Mouse (Mus musculus) layer of hippocampus, postnatal 10 days (tissue): Measurements from ENCODE around the gene Cd80. TPM values are rescaled to one million over a fixed set of nuclear protein-coding genes. Genes with fewer than 3 reads are reported as not detected.
"Not testable (repeated sequence)": the region's sequence is repeated elsewhere in the genome, so short reads cannot be mapped to it uniquely, and the experiment has no call there.

ENCODE experiments used
- DNase-seq, 2 experiments: peaks; one replicate each; pipeline ENCODE4 v3.0.0; 2021; ENCODE audit warnings: low spot score in 2 of 2
- total RNA-seq, 2 experiments: library from RNA; stranded (reverse); gene quantifications; 2 replicates each; pipeline ENCODE4 v1.2.3; 2021

The Cd80 gene
- total RNA-seq, 2 experiments from 2014 or later = 0.18 to 0.42 TPM

DNA sequence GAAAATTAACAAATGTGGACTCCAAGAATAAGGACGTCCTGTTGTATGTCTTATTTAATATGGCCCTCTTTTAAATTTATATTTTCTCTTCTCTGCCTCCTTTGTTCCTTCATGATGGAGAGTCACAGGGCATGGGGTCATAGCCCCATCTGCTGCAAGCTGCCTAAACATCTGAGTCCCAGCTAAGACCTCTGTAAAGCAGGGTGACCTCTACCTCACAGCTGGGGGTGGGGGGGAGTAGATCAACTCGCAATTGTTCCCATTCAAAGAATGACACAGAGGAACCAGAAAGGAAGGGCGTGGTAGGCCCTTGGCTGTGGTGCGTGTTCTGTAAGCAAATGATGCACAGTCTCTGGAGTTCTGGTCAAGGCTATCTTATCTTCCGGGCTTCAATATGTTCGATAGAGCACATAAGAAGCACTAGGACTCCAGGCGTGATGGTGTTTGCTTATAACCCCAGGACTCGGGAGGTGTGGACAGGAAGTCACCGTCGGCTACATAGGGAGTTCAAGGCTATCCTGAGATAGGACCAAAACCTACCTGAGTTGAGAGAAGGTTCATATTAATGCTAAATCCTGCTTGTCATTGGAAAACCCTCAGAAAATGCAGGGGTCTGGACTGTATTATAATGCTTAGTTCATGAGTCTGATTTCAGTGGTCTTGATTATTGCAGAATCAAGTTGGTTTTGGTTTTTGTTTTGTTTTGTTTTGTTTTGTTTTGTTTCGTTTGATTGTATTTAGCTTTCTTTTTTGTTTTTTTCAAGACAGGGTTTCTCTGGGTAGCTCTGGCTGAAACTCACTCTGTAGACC, 16.5 kb downstream of the Cd80 start:
- DNase-seq = no peak

GRCm38 (mm10) chr16:38472507-38472873, 17.1 kb downstream of the Cd80 start:
- DNase-seq = no peak

GRCm38 (mm10) chr16:38473661-38474060, 18.3 kb downstream of the Cd80 start:
- no peak for DNase-seq

GRCm38 (mm10) chr16:38474677-38475286, 19.4 kb downstream of the Cd80 start:
- no peak for DNase-seq

GRCm38 (mm10) chr16:38475681-38476311, 20.4 kb downstream of the Cd80 start:
- no peak for DNase-seq

DNA sequence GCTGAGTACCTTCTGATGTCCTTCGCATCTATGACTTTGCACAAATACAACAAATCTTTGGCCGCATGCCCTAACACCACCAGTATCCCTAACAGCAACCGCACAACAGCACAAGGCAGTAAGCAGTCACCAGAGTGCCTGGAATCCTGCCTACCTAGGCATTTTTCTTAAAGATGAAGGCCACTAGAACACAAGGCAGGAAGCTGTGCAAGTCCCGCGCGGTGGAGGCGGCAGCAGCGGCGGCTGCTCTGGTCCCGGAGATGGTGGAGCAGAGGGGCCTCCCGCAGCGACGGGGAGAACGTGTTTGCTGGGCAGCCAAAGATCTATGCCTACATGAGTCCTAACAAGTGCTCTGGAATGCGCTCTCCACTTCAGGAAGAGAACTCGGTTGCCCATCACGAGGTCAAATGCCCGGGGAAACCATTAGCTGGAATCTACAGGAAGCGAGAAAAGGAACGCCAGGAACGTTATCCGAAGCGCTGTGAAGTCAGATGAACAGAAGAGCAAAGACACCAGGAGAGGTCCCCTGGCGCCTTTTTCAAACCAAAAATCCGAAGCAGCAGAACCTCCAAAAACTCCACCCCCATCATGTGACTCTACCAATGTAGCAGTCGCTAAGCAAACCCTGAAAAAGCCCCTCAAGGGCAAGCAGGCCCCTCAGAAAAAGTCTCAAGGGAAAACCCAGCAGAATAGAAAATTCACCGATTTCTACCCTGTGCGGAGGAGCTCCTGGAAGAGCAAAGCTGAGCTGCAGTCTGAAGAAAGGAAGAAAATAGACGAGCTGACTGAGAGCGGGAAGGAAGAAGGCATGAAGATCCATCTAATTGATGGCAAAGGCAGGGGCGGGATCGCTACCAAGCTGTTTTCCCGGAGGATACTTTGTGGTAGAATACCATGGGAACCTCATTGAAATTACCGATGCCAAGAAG, 21.2 kb downstream of the Cd80 start:
- peak; percentile 30 for DNase-seq

GRCm38 (mm10) chr16:38477241-38477608, 21.9 kb downstream of the Cd80 start:
- not testable (repeated sequence) for DNase-seq

- no peak for DNase-seq
Observed at GRCm38 (mm10) chr16:38478296-38478695, 22.9 kb downstream of the Cd80 start.

DNA sequence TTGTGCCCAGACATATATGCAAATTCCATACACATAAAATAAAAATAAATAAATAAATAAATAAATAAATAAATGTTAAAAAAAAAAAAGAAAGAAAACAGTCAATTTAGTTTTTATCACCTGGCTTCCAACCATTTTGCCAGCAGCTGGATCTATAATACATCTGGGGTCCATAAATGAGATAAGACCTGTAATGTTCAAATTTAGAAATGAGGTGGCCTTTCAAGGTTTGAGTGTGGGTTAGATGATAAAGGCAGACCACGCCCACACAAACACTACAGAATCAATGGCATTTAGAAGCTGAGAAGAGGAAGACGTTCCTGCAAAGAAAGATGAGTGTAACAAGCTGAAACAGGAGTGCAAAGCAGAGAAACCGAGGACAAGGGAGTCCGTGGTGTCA, 26.0 kb downstream of the Cd80 start:
- DNase-seq = no peak

- DNase-seq = peak in 1 of 2 experiments; percentile 32
Observed at GRCm38 (mm10) chr16:38482780-38483562, 27.6 kb downstream of the Cd80 start.

- no peak for DNase-seq
Observed at GRCm38 (mm10) chr16:38483582-38484309, 28.4 kb downstream of the Cd80 start.

- DNase-seq = no peak
Observed at GRCm38 (mm10) chr16:38492551-38492950, 37.2 kb downstream of the Cd80 start.

GRCm38 (mm10) chr16:38493890-38494289, 38.5 kb downstream of the Cd80 start:
- no peak for DNase-seq

- no peak for DNase-seq
Observed at GRCm38 (mm10) chr16:38496604-38497140, 41.3 kb downstream of the Cd80 start.

GRCm38 (mm10) chr16:38502469-38502868, 47.1 kb downstream of the Cd80 start:
- no peak for DNase-seq

GRCm38 (mm10) chr16:38503528-38503927, 48.2 kb downstream of the Cd80 start:
- no peak for DNase-seq

DNA sequence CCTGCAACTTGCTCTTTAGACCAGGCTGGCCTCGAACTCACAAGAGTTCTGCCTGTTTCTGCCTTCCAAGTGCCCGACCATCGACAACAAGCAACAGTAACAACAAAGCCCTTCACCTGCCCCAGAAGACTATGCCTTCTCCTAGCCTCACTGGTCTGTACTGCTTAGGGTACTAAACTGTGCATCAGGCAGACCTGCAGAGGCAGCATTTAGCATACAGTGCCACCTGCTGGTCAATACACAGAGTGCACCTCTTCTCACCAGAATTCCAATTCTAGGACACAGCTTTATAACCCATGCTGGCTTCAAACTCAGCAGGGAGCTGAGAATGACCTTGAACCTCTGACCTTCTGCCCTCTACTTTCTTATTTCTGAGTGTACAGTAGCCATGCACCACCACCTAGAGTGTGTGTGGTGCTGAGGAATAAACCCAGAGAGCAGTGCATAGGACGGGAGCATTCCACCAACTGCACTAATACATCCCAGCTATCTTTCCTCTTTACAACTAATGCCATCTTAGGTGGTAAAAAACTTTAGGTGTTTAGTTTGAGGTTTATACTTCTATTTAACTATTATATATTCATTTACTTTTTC, 50.8 kb downstream of the Cd80 start:
- peak; percentile 68 to 77 for DNase-seq

DNA sequence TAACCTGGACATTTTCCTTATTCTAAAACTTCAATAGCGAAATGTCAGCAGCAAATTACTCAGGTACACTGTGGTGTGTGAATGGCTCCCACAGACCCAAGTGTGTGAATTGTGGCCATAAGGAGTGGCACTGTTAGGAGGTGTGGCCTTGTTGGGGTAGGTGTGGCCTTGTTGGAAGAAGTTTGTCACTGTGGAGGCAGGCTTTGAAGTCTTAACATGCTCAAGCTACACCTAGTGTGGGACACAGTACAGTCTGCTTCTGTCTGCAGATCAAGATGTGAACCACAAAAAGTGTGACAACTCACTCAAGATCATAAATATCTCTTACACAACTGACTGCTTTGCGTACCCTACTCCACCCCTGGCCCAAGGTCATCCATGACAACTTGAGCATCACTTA, 55.5 kb downstream of the Cd80 start:
- DNase-seq = no peak

DNA sequence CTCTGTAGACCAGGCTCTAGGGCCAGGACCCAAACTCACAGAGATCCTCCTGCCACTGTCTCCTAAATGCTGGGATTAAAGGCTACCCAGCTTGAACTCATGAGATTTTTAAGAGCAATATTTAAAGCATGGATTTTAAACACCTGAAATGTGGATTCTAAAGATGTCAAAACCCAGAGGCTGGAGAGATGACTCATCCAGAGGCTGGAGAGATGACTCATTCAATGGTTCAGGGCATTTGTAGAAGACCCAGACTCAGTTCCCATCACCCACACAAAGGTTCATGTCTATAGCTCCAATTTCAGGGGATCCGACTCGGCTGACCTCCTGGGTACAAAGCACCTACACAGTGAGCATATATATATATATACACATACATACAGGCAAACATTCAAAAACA, 63.8 kb downstream of the Cd80 start:
- no peak for DNase-seq
